Mouse (Mus musculus) cerebellum, postnatal 10 days (tissue): ENCODE measurements at regions not wholly inside any gene's neighbourhood (a gene's known extent, or its start where the extent isn't known, plus 50 kb on each side); places are given as distances from the start of the nearest gene placed in this dataset.

Experiments used
- DNase-seq, 2 experiments: peaks; one replicate each; pipeline ENCODE4 v3.0.0; 2021; ENCODE audit warnings: mixed read lengths in 2 of 2

DNA sequence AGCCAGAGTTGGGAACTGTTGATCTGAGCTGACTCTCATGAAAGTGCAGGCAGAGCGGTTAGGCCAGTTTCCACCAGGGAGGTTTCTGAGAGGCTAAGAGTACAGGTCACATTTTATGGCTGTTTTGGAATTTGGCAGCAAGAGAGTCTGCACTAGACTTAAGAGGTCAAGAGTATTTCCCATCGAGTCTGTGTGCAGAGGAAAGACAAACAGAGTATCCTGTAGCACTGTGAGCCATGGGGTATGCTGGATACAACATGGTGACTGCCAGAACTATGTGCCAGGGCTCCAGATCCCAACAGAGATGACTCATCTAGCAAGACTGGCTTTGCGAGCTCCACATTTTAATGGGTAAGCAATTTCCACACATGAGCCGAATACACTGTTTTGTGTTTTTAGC is 146.0 kb upstream of the Mpped2 start:
- DNase-seq, result peak; percentile 26 to 33

DNA sequence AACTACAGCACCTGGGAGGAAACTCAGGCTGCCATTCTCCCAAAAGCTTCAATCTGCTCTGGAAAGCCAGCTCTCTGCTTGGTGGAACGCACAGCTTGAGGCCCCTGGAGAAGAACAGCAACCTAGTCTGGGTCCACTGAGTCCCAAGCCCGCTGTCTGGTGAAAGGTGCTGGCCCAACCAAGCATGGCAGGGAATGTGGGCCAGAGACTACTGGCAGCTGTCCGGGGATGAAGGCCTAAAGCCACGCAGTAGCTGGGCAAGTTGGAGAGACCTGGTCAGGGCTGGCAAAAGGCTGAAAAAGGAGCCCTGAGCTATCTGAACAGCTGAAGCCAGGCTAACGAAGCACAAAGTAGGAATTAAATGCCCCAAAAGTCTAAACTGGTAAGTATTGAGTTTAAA is 139.4 kb upstream of the Mpped2 start:
- DNase-seq, result peak in 1 of 2 experiments; percentile 18

GRCm38 (mm10) chr2:106561571-106562090 is 131.4 kb upstream of the Mpped2 start:
- DNase-seq, result no peak

GRCm38 (mm10) chr2:106570226-106570625 is 122.8 kb upstream of the Mpped2 start:
- DNase-seq, result no peak

DNA sequence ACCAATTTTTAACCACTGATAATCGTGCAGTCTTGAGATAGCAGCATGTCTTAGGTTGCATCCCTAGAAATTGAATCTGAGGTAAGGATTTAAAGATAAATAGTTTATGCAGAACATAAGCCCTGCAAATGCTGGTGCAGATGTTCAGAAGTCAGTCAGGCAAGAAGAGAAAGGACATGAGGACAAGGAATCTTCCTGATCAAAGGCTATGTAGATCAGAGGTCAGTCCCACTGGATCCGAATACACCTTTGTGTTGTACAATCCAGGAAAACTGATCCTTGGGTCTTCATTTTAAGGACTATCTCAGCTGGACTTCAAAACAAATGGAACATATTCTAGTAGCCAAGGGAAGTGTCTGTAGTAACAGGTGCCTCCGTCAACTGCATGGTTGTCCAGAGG is 121.7 kb upstream of the Mpped2 start:
- no peak for DNase-seq

DNA sequence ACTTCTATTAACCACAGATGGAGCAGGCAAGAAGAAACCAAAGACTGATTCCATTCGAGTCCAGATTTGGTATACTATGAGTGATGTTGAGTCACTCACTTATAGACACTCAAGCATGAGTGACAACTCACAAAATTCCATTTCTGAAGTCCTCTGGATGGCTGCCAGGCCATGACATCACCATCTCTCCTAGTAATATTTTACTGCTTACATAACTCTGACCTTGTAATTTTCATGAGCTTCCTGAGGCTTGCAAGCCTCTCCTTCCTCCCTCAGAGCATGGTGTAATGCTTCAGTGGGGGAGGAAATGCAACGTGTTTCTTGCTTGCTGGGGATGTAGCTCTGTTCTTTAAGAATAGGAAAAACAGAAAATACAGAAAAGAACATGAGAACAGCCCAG is 121.2 kb upstream of the Mpped2 start:
- DNase-seq, result peak; percentile 7 to 9

GRCm38 (mm10) chr2:106576746-106577323 is 116.2 kb upstream of the Mpped2 start:
- no peak for DNase-seq

GRCm38 (mm10) chr2:106578062-106578461 is 115.0 kb upstream of the Mpped2 start:
- no peak for DNase-seq

DNA sequence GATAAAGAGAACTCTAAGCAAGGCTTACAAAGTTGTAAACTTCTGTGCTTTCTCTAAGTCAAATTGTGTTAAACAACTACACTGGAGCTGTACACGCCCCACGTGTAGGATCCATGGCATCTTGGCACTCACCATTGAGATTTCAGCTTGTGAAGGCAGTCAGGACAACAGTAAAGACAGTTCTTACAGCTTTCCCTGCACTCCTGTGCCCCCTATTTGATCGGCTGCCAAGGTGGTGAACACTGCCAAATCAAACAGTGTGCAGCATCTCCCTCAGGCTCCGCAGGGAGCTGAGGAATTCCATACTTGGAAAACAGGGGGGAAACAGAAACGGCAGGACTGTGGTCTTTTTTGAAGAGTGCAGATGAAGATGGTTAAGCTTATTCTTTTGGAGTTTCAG is 112.4 kb upstream of the Mpped2 start:
- peak; percentile 67 to 79 for DNase-seq

DNA sequence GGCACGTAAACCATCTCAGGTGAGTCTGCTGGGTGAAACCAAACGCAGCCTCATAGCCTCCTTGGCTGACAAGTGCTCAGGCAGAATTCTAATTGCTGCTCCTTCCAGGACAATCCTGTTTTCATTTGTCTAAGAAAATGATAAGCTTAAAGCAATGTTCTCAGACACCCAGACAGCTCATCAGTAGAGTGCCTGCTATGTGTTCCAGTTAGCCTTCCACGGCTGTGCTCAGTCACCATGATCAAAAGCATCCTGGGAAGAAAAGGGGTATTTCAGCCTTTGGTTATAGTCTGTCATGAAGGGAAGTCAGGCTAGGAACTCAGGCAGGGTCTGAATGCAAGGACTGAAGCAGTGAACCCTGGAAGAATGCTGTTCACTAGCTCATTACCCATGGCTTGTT is 71.8 kb upstream of the Mpped2 start:
- no peak for DNase-seq

GRCm38 (mm10) chr2:106622326-106622725 is 70.7 kb upstream of the Mpped2 start:
- DNase-seq, result peak; percentile 15 to 33

DNA sequence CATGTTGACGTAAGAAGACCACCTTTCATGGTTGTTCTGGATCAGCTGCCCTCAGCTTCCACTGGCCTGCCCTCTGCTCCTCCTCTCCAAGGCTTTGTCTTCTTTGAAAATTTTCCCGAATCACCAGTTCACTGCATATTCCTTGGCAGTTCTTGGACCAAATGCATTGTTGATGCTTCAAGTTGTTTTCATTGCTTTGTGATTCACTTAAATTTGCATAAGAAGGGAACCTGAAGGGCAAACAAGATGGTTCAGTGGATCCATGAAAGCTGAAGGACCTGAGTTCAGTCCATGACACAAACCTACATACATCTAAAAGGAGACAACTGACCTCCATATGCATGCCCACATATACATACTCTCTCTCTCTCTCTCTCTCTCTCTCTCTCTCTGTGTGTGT is 69.4 kb upstream of the Mpped2 start:
- DNase-seq, result no peak

GRCm38 (mm10) chr2:106631986-106632385 is 61.1 kb upstream of the Mpped2 start:
- peak in 1 of 2 experiments; percentile 32 for DNase-seq
